Mouse (Mus musculus) intestine, postnatal 0 days (tissue): ENCODE measurements around the gene Cdkal1. TPM values are rescaled to one million over a fixed set of nuclear protein-coding genes. Genes with fewer than 3 reads are reported as not detected.
A peak's percentile ranks its signal among the peaks of the same experiment; 100 is the strongest.

Experiments
- ATAC-seq: fragments of 200-750 bp; cut with Nextera tagmentation; 2 replicates; pipeline ENCODE4 v1.8.0; 2017; ENCODE audit warnings: mild to moderate bottlenecking, moderate TSS enrichment, moderate library complexity
- H3K27ac ChIP-seq: fragments of 300-500 bp; sonication (generic); 2 replicates; pipeline ENCODE4 v1.5.1; 2014; ENCODE audit warnings: mild to moderate bottlenecking, low read depth, low read length, moderate library complexity
- H3K27me3 ChIP-seq: fragments of 300-500 bp; sonication (generic); replicated peaks from 2 replicates; pipeline ENCODE4 v1.6.1; 2014; ENCODE audit warnings: low read length, mixed read lengths; ENCODE audit not compliant: control insufficient read depth, insufficient read depth
- H3K36me3 ChIP-seq: fragments of 300-500 bp; sonication (generic); 2 replicates; pipeline ENCODE4 v1.6.1; 2014; ENCODE audit warnings: mild to moderate bottlenecking, moderate library complexity; ENCODE audit not compliant: control insufficient read depth, insufficient read depth
- H3K4me1 ChIP-seq: fragments of 300-500 bp; sonication (generic); replicated peaks from 2 replicates; pipeline ENCODE4 v1.6.1; 2014; ENCODE audit warnings: antibody characterized with exemption, low read length, mixed read lengths; ENCODE audit not compliant: control insufficient read depth, insufficient read depth
- H3K4me2 ChIP-seq: fragments of 300-500 bp; sonication (generic); replicated peaks from 2 replicates; pipeline ENCODE4 v1.6.1; 2014; ENCODE audit warnings: low read depth, mild to moderate bottlenecking, moderate library complexity
- H3K4me3 ChIP-seq: fragments of 300-500 bp; sonication (generic); 2 replicates; pipeline ENCODE4 v1.5.1; 2014; ENCODE audit warnings: low read depth, low read length
- H3K9ac ChIP-seq: fragments of 300-500 bp; sonication (generic); 2 replicates; pipeline ENCODE4 v1.6.1; 2014; ENCODE audit warnings: mild to moderate bottlenecking, low read depth, low read length
- H3K9me3 ChIP-seq: fragments of 300-500 bp; sonication (generic); 2 replicates; pipeline ENCODE4 v1.6.1; 2016; ENCODE audit warnings: mixed run types; ENCODE audit not compliant: control insufficient read depth
- CTCF ChIP-seq: sonication (generic); IDR thresholded peaks from 2 replicates; pipeline ENCODE4 v1.5.1; 2016; ENCODE audit warnings: low read depth, mild to moderate bottlenecking, control low read depth, antibody characterized with exemption, moderate library complexity
- WGBS: fragments of 180-500 bp; shearing (Covaris S2); extraction: QIAGEN DNeasy Blood & Tissue Kit; methylation state at CpG from one replicate; pipeline ENCODE4 v1.1.7; 2014; 5-methylcytosine and 5-hydroxymethylcytosine counted together
- polyA plus RNA-seq: library from polyadenylated mRNA; unstranded; fragments of >200 nt; fragmentation: Nextera tagmentation; extraction: Ambion mirVana; gene quantifications from 2 replicates; pipeline ENCODE4 v1.2.1, GENCODE M21; 2015

The Cdkal1 gene
- polyA plus RNA-seq, 1 experiment from 2014 or later = 13.5 TPM

DNA sequence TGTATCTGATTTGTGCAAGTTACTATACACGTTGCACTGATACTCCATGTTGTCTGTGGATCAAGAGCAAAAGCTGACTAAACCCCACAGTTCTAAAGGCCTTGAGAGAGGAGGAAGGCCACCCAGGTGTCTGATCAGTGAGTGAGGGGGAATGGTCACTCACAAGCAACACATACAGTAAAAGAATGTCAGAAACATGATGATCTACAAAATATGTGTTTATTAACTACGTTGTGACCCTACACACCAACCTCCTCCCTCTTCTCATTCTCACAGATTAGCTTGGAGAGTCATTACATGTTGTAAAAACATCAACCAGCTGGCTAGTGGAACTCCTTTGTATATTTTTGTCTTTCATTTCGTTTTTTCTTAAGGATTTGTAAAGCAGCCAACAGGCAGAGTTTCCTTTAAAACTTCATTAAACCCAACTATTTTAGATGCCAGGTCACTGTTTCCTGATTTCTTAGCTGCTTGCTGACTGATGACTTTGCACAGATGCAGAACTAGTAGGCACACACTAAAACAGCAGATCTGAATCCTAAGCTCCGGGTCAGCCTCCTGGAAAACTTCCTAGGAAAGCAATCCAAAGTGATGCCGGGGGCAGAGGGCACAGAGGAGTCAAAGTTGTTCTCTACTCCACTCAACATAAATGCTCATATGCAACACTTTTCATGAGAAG lies 157.0 kb downstream of the Cdkal1 start:
- Histone ChIP-seq H3K4me3 (no peak overlapping the region), H3K4me1 (no peaks in the 10 kb centered on the region), H3K36me3 (no peaks in the 10 kb centered on the region), H3K4me2 (no peak overlapping the region), H3K9ac (no peak overlapping the region), H3K9me3 (no peaks in the 10 kb centered on the region), H3K27ac (no peak overlapping the region), H3K27me3 (no peaks in the 10 kb centered on the region)
- WGBS = 52% methylated on average over 5 of the region's 5 CpGs
- no peak for ATAC-seq
- no peak for TF ChIP-seq CTCF

DNA sequence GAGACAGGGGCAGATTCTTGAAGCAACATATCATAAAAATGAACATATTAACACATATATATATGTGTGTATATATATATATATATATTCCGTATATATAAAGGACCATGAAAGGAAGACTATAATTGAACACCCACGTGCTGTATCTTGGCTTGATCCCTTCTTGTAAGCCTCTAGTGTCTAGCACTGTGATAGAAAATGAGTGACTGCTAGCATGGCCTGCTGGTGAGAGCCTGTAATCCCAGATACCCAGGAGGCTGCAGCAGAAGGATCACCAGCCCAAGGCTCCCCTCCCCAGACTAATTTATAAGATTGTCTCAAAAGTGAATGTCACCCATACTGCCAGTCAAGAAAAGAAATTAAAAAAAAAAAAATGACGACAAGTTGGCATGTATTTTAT lies 158.2 kb downstream of the Cdkal1 start:
- Histone ChIP-seq H3K4me3 (no peak overlapping the region), H3K9me3 (no peaks in the 10 kb centered on the region), H3K27ac (no peak overlapping the region), H3K36me3 (no peaks in the 10 kb centered on the region), H3K4me1 (no peaks in the 10 kb centered on the region), H3K27me3 (no peaks in the 10 kb centered on the region), H3K4me2 (no peak overlapping the region), H3K9ac (no peak overlapping the region)
- WGBS = 90% methylated on average over 3 of the region's 3 CpGs
- TF ChIP-seq CTCF = no peak
- no peak for ATAC-seq

DNA sequence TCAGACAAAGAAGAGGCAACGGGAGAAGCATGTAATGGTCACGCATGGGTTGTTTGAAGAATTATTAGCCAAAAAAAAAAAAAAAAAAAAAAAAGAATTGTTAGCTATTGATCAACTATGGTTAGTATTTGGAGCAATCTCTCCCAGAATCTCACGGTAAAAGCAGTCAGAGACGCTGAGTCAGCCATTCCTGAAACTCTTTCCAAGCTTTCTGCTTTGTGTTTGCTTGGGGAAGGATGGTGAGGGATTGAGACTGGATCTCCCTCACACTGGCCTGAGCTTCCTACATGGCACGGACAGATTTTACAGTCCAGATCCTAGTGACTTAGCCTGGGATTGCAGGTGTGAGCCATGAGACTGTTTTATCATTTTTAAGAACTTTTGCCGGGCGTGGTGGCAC lies 164.7 kb downstream of the Cdkal1 start:
- Histone ChIP-seq H3K9ac (no peak overlapping the region), H3K9me3 (no peaks in the 10 kb centered on the region), H3K36me3 (no peaks in the 10 kb centered on the region), H3K27ac (no peak overlapping the region), H3K4me1 (no peaks in the 10 kb centered on the region), H3K27me3 (no peaks in the 10 kb centered on the region), H3K4me3 (no peak overlapping the region), H3K4me2 (no peak overlapping the region)
- TF ChIP-seq CTCF = no peak
- 91% methylated on average over 7 of the region's 7 CpGs for WGBS
- ATAC-seq = no peak

DNA sequence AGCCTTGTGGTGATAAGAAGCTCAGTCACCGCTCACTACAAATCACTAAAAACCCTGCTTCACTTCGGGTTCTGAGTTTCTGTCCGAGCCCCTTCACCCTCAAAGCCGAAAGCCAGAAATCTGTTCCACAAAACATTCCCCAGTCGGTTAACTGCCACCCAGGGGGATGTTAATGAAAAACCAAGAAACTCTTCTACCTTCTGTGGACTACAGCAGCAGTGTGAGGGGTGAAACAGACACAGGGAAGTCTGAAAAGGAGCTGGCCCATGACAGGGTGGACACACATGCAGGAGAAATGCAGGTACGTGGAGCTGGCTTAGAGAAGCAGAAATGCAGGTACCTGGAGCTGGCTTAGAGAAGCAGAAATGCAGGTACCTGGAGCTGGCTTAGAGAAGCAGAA lies 166.6 kb downstream of the Cdkal1 start:
- Histone ChIP-seq H3K27me3 (no peaks in the 10 kb centered on the region), H3K4me2 (no peak overlapping the region), H3K9me3 (no peaks in the 10 kb centered on the region), H3K9ac (no peak overlapping the region), H3K4me3 (no peak overlapping the region), H3K27ac (no peak overlapping the region), H3K36me3 (no peaks in the 10 kb centered on the region; the same call in 1 of the 2 replicates), H3K4me1 (no peaks in the 10 kb centered on the region)
- WGBS = 62% methylated on average over 6 of the region's 6 CpGs
- no peak for ATAC-seq
- no peak for TF ChIP-seq CTCF

DNA sequence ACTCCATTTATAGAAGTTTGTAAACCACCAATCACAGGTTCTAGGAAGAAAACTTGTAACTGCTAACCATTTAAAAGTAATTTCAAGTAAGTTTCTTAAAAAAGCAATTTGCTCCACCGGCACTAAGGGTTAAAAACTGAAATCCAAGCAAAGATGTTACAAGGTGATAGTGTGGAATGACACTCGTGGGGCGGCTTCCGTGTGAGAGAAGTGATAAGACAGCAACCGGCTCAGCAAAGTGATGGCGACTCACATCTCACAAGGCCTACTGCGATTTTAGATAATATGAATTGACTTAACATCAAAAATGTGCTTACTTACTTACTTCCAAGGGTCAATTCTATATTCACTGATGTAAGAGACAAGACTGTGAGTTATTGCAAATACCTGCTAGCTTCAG lies 167.6 kb downstream of the Cdkal1 start:
- Histone ChIP-seq H3K9ac (no peak overlapping the region), H3K9me3 (no peaks in the 10 kb centered on the region), H3K36me3 (no peaks in the 10 kb centered on the region; the same call in 1 of the 2 replicates), H3K4me3 (no peak overlapping the region), H3K27ac (no peak overlapping the region), H3K4me2 (no peak overlapping the region), H3K4me1 (no peaks in the 10 kb centered on the region), H3K27me3 (no peaks in the 10 kb centered on the region)
- 69% methylated on average over 7 of the region's 7 CpGs for WGBS
- no peak for TF ChIP-seq CTCF
- no peak for ATAC-seq

DNA sequence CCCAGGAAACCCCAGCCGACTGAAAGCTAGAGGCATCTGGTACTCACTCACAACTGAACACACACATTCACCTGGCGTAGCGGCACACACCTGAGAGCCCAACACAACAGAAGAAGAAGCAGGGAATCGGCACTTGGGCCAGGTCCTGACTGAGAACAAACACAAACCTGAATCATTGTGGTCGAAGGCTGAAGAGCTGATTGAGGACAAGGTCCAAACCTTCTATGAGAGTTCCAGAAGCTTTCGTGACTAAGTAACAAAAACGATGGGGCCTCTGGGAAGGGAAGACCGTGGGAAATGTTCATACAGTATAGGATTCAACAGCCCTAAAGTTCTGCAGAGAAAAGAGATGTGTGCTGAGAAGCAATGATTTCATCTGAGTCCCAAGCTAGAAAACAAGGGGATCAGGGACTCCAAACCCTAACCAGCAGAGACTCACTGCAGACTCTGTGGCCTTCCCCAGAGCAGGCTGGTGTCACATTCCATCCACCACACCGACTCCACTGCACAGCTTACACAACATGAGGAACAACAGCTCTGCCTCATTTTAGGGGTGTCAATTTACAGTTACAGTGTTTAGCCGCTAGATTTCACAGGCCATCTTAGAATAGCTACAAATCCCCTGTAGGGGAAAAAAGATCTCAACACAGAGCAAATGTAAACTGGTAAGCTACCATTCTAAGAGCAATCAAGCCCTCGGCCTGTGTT lies 175.8 kb downstream of the Cdkal1 start:
- no peaks in the 10 kb centered on the region for H3K9me3 ChIP-seq
- H3K27ac ChIP-seq = 0 out of 2 replicates have a peak overlapping the region, but pooled peaks have one; percentile 35
- no peaks in the 10 kb centered on the region; the same call in 1 of the 2 replicates for H3K4me1 ChIP-seq
- peak; percentile 66 for ATAC-seq
- WGBS = 53% methylated on average over 11 of the region's 11 CpGs
- peak overlapping the region; percentile 43 for H3K4me2 ChIP-seq
- H3K27me3 ChIP-seq = no peaks in the 10 kb centered on the region
- no peak overlapping the region for H3K4me3 ChIP-seq
- no peak for TF ChIP-seq CTCF
- no peaks in the 10 kb centered on the region for H3K36me3 ChIP-seq
- H3K9ac ChIP-seq = no peak overlapping the region
